Mouse (Mus musculus) thymus, adult 18-20 months (tissue): ENCODE data around the gene Ntf3.

Experiments used
- DNase-seq, 2 experiments: peaks; one replicate each; pipeline ENCODE4 v3.0.0; 2022; ENCODE audit warnings: mixed read lengths in 2 of 2

Ntf3 gene

GRCm38 (mm10) chr6:126166548-126167207 lies at the start of gene Ntf3:
Gene Ntf3, minus strand, starts transcription at chr6:126166910.
- no peak for DNase-seq

GRCm38 (mm10) chr6:126213330-126213729 lies 46.6 kb upstream of the Ntf3 start:
- no peak for DNase-seq

- DNase-seq: no peak
Observed at GRCm38 (mm10) chr6:126203366-126203765, 36.7 kb upstream of the Ntf3 start.

DNA sequence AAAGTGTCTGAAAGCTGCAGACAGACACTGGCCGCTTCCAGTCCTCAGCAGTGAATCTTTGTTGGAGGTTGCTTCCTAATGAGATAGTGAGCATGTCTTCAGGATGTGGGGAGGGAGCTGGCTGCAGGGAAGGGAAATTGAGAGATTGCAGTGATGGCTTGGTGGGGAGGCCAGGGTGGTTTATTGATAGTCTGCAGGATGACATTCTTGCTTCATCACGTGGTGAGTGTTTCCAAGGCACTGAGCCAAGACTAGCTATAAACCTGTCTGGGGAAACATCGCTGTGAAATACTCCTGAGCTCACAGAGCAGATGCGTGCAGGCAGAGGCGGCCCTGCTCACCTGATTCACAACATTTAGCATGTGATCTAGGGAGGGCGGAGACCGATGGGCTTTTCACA lies 36.2 kb upstream of the Ntf3 start:
- DNase-seq: no peak

GRCm38 (mm10) chr6:126201721-126202120 lies 35.0 kb upstream of the Ntf3 start:
- DNase-seq: no peak

DNA sequence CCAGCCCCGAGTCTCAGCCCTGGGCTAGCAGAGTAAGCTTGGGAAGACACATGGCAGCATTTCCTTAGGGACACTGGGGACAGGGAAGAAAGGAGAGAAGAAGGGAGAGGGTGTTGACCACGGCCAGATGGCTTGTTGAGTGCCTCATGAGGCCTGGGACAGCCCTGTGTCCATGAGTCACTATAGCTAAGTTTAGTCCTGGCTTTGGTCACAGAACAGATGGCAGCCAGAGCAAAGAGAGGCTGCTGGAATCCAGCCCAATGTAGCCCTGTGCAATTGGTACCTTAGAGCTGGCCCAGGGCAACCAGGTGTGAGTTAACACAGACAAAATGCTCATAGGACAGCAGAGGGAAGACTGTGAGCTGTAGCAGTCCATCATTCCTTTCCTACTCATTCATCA lies 33.2 kb upstream of the Ntf3 start:
- DNase-seq: no peak

DNA sequence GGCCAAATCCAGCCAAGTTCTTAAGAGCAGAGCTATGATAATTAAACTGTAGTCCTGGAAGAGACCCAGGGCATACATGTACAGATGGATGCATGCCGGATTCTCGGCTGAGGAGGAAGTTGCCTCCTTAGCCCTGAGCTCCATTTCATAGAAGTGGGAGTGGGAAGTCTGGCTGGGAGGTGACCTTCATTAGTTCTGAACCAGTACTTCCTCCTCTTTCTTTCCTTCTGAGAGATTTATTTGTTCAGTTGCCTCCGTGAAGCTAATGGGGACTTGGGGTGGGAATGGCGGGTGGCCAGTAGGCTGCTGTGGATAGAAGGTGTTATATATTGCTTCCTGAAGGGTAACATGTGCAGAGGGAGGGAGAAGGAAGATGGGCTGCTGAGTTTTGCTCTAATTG lies 28.1 kb upstream of the Ntf3 start:
- no peak for DNase-seq

GRCm38 (mm10) chr6:126190218-126190871 lies 23.6 kb upstream of the Ntf3 start:
- no peak for DNase-seq

- DNase-seq: no peak
Observed at GRCm38 (mm10) chr6:126187400-126187799, 20.7 kb upstream of the Ntf3 start.

DNA sequence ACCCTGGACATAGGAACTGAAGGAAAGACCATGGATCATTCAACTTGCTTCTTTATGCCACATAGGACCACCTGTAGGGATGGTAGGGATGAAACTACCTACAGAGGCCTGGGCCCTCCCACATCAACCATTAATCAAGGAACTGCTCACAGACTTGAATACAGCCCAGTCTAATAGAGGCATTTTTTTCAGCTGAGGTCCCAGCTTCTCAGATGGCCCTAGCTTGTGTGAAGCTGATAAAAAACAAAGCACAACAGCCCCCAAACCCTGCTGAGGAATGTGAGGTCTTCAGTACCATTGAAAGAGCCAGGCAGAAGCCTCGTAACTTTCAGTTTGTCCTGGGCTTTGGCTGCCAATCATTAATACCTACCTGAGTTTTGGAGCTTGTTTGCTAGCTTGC lies 19.4 kb upstream of the Ntf3 start:
- no peak for DNase-seq

DNA sequence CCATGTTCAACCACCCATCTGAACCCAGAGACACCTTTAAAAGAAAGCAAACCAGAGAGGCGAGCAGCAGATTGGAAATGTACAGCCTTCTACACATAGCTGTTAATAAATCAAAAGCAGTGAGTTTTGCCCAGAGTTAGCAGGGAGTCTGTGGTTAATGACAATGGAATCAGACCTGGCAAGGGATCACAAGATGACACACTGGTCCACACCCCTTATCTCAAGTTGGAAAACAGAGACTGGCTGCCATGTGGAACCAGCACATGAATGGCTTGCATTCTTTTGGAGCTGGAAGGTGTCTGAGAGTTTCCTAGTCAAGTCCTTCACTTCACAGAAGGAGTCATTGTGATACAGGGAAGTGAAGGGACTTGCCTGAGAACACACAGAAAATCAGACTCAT lies 5.4 kb upstream of the Ntf3 start:
- no peak for DNase-seq

GRCm38 (mm10) chr6:126170772-126171171 lies 4.1 kb upstream of the Ntf3 start:
- DNase-seq: no peak

- no peak for DNase-seq
Observed at GRCm38 (mm10) chr6:126167731-126168130, 1.0 kb upstream of the Ntf3 start.

GRCm38 (mm10) chr6:126167208-126167590 lies 489 bp upstream of the Ntf3 start:
- no peak for DNase-seq

- no peak for DNase-seq
Observed at GRCm38 (mm10) chr6:126165591-126166155, 1.0 kb downstream of the Ntf3 start.

GRCm38 (mm10) chr6:126164781-126165180 lies 1.9 kb downstream of the Ntf3 start:
- DNase-seq: no peak

DNA sequence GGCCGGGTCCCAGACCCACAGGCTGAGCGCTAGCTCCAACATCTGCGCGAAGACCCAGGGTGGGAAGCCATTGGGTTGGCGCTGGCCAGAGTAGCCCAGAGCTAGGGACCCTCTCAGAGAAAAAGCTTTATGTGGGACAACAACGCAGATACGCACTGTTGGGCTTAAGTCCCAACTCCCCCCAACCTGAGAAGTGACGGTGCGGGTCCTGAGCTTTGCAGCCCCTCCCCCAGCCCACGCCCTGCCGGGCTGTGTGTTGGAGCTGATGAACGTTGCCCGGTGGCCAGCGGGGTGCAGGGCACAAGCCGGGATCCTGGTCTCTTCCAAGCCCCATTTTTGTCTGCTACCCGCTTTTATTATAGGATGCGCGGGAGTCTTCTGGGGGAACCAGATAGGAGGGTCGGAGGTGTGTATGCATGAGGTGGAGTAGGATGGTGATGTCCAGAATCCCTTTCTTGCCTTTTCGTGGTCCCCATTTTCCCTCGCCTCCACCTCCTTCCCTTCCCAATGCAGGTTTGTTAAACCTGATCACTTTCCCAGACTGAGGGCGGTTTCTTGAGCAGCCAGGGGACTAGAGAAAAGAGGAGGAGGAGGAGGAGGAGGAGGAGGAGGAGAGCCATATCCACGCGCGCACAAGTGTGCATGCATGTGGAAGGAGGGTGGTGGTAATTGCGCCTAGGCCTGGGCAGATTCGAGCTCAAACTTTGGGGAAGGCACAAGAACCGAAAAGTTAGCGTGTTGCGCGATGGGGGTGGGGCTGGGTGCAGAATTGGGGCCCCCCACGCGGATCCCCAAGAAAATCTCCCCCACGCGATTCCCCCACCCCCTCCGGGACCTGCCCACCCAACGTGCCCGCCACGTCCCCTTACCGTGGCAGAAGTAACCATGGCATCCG lies 2.6 kb downstream of the Ntf3 start:
- no peak for DNase-seq

DNA sequence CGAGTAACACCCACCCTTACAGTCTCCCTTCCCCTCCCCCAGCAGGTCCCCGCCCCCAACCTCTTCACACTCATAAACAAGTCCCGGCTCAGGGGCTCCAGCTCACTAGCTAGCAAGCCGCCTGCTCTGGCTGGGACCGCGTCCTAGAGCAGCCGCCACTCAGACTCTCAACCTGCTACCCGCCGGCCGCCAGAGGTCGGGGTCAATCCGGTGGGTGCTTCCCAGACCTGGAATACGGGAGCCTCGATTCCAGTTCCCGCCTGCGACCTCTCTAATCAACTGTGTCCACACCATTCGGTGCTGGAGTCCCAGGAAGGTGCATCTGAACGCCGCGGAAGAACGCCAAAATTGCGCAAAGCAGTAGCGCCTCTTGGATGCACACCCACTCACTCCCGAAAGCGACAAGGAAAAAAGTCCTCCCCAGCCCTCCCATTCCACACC lies 3.5 kb downstream of the Ntf3 start:
- no peak for DNase-seq

GRCm38 (mm10) chr6:126162351-126162758 lies 4.4 kb downstream of the Ntf3 start:
- no peak for DNase-seq

- no peak for DNase-seq
Observed at GRCm38 (mm10) chr6:126161571-126162340, 5.0 kb downstream of the Ntf3 start.

DNA sequence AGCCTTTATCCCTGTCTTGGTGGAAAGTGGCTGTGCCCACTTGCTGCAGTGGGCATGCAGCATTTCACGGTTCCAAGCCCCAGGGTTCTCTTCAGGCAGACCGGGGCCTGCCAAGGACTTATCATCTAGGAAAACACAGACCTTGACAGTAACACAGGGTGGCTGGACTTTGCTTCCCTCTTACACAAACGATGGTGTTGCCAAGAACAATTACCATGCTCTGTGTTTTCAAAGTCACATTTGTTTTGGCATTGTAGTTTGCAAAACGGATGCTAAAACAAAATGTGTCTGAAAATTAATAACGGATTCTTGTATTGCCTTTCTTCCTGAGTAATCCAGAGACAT lies 6.7 kb downstream of the Ntf3 start:
- DNase-seq: no peak

DNA sequence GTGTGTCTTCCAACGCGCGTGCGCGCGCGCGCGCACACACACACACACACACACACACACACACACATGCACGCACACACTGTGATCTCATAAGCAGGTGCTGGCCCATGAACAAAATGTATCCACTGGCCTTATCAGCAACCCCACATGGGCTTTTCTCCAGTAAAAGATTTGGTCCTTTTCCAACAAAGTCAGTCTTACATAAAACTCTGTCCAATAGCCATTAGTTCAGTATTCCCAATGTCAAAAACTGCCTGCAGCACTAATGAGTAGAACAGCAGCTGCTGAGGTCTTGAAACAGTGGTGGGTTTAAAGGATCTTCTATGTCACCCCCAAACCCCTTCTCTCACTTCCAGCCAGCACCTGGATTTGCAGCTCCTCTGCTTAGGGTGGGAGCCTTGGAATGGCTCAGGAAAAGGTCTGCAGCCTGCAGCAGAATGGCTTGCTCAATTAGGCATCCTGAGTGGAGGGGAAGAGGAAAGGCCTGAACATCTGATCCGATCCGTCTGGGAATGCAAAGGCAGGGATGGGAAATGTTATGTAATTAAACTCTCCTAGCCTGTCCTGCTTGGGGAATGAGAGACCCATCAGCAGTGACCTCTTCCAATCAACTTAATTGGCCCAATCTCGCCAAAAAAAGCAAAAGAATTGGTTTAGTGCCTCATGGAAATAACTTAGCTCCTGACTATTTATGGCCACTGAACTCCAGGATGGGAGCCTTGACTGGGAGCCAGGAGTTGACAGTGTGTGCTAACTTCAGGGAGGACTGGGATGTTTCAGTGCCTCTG lies 7.2 kb downstream of the Ntf3 start:
- DNase-seq: no peak
